Mouse (Mus musculus) central nervous system, embryonic 18 days (tissue): ENCODE data around the gene Diexf. TPM values are rescaled to one million over a fixed set of nuclear protein-coding genes. Genes with fewer than 3 reads are reported as not detected.

Experiments
- polyA plus RNA-seq: library from polyadenylated mRNA; depleted of rRNA; stranded (reverse); fragments of >200 nt; gene quantifications from 2 replicates; pipeline ENCODE4 v1.2.3, GENCODE M21; 2012; rRNA removed

The Diexf gene
- 29.6 and 33.2 TPM in 2 replicates for polyA plus RNA-seq

GRCm38 (mm10) chr1:193129786-193130455 is at the start of gene Diexf:
Gene Diexf, minus strand, starts transcription at chr1:193130272.

DNA sequence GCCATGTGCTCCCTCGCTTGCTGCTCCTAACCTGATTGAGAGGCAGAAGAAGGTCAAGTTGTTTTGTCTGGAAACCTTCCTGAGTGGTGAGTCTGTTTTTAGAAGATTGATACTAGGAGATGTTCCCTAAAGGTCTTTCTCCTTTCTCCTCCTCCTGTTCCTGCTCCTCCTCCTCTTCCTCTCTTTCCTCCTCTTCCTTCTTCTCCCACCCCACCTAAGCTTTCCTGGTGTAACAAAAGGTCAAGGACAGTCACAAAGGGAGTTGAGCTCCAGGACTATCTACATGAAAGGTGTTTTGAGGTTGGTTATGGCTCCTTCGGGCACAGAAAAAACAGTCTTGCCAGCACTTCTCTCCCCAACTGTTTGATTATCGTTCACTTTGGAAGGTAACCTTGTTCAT is 37.7 kb upstream of the Diexf start, which contains the start of gene A130010J15Rik:
A130010J15Rik (plus strand) TSS at position 301 of the 400 bp plus-strand sequence.

GRCm38 (mm10) chr1:193152872-193153271 is 22.8 kb upstream of the Diexf start, which contains the start of gene Irf6:
Gene Irf6, plus strand, starts transcription at chr1:193153111.

Other genes with a start within 250 kb of the Diexf start
- gene Syt14, start 94.5 kb downstream of the Diexf start, polyA plus RNA-seq: 7.8 TPM in 2 replicates
- gene Irf6, start 22.8 kb upstream of the Diexf start, polyA plus RNA-seq: 0.96 and 1.1 TPM in 2 replicates
- 6.5 and 6.7 TPM in 2 replicates for gene A130010J15Rik, start 37.8 kb upstream of the Diexf start, polyA plus RNA-seq
- 0.89 and 1.9 TPM in 2 replicates for gene Traf3ip3, start 71.4 kb upstream of the Diexf start, polyA plus RNA-seq
- gene Lamb3, start 77.4 kb upstream of the Diexf start, polyA plus RNA-seq: 0.92 and 1.7 TPM in 2 replicates
- gene Hsd11b1, start 133.8 kb upstream of the Diexf start, polyA plus RNA-seq: 1.4 and 20.7 TPM in 2 replicates
- 11.1 and 14.2 TPM in 2 replicates for gene G0s2, start 142.9 kb upstream of the Diexf start, polyA plus RNA-seq
- gene Camk1g, start 240.0 kb upstream of the Diexf start, polyA plus RNA-seq: 50.7 and 54.9 TPM in 2 replicates